Mouse (Mus musculus): ENCODE results near the gene Nccrp1.
"Not testable (repeated sequence)": the region's sequence is repeated elsewhere in the genome, so short reads cannot be mapped to it uniquely, and the experiment has no call there.

The Nccrp1 gene

DNA sequence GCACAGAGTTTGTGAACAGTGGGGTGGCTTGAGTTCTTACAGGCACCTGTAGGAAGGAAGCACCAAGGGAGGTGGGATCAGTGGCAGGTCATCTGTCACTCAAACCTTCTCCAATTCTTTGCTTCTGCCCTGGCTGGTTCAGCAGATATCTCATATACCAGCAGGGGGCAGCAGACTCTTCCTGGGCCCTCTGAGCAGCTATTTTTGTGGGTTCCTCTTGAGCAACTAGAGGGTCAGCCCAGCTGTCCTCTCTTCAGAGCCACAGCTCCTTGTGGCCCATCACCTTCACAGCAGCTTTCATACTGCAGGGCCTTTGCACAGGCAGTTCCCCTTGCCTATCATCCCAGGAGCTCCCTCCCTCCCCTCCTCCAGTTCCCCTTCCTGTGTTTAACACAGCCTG lies 21.2 kb upstream of the Nccrp1 start:
- DNase-seq = peak; percentile 72

DNA sequence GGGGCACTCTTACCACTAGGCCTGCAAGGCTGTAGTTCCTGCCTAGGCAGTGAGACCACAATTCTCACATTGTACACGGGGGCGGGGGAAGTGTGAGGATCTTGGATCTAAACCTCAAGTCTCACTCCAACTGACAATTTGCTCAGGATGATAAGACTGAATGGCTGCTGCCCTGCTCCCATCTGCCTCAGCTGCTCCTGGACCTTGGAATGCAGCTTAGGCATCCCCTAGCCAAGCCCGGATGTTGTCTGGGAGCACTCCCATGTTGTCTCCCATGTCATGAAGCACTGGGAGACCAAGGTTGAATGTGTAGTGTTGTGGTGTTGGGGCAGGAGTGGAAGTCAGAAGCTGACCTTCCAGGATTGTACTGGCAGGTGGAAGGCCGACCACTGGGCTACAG lies 20.5 kb upstream of the Nccrp1 start:
- DNase-seq = no peak

DNA sequence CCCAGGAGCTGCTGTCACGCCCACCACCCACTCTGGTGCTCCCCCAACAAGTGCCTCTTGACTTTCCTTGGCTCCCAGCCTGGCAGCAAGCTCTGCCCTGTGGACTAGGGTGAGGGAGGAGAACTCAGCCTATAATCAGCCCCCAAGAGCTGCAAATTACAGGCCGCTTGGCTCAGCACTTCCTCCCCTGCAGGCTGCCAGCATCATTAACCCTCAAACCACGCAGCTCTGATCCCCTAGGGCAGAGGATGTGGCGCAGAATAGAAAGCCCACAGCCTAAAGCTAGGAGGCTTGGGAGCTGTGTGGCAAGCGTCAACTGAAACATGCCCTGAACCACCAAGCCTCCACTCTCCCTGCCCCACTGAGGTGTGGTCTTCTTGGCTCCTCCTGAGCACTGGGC lies 18.4 kb upstream of the Nccrp1 start:
- DNase-seq = peak; percentile 61

DNA sequence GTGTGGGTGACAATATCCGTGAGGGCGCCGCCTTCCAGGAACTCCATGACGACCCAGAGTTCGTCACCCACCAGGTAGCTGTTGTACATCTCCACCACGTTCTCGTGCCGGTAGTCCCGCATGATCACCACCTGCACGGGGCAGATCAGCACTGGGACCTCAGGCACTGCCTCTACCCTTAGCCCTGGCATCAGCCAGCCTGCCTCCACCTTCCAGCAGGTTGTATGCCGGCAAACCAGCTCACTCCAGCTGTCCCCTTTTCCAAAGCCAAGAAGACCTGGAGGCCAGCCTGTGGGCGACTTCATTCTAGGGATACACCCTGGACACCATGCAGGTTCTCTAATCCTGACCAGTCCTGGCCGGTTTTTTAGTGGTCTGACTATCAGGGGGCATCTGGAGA lies 15.9 kb upstream of the Nccrp1 start:
- DNase-seq = no peak

DNA sequence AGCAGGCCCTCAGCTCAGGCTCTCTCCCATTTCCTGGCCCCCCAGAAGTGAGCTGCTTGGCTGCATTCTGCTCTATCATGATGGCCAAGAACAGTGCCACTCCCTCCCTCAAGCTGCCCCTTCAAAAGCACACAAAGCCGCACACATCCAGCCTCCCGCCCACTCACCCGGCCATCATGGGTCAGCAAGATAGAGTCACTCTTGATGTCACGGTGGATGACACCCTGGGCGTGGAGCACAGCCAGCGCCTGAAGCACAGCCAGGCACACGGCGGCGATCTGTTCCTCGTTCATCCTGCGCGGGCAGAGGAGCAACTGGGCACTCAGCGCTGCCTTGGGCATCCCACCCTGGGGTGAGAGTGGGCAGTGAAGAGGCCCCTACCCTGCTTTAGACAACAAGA lies 15.3 kb upstream of the Nccrp1 start:
- no peak for DNase-seq

DNA sequence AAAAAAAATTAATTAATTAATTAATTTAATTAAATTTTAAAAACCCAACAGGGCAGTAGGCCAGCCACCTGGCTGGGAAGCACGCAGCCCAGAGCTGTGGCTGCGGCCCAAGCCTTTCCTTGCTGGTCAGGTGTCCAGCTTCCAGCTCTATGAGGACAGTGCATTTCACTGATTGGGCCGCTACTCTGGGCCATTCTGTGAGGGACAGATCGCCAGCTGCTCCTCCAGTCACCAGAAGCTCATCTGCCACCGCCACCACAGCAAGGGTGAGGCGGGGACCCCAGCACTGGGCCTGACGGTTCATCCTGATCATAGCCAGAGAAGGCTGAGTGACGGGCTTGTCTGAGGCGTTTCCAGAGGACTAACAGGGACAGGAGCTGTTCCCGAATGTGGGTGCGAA lies 14.9 kb upstream of the Nccrp1 start:
- no peak for DNase-seq

DNA sequence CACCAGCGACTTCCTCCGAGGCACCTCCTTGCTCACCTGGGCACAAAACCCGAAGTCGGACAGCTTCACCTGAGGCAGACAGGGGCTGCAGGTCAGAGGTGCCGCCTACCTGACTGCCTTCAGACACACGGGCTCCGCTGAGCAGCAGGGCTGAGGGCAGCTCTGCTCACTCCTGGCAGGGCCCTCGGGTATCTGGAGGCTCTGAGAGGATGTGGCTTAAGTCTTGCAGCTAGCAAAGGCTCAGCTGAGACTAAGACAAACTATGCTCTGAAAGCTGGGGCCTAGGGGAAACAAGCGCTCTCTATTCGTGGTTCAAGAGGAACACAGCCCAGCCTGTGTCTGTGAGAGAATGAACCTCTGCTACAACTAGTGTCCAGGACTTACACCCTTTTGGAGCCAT lies 13.8 kb upstream of the Nccrp1 start:
- DNase-seq = peak; percentile 69

DNA sequence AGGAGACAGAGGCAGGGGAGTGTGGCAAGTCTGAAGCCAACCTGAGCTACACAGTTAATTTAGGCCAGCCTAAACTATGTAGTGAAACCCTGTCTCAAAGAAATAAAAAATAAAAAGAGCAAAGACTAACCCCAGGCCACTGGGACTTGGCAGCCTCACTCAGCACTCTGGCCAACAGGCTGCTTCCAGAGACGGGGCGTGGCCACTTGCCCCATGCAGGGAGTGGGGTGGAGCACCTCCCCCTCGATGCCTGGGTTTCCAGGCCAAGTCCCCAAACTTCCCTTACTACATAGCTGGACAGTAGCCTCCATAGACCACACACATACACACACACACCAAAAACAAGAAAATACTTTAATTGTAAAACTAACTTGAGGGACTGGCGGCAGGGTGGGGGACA lies 11.4 kb upstream of the Nccrp1 start:
- DNase-seq = no peak

DNA sequence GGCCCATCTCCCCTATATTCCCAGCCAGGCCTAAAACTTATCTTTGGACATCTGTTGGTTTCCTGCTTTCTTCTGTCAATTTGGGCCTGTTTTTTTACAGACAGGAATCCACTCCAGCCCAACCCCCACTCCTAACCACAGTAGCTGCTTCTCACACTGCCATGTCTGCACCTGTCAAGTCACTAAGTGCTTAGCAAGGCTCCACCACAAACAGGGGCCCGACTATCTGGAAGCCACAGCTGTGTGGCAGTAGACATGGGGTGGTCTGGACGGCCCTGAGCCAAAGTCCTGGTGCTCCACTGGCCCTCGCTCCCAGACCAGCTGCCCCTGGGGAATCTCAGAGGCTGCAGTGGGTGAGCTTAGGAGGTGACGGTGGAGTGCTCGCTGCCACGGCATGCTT lies 10.7 kb upstream of the Nccrp1 start:
- DNase-seq = peak; percentile 90

DNA sequence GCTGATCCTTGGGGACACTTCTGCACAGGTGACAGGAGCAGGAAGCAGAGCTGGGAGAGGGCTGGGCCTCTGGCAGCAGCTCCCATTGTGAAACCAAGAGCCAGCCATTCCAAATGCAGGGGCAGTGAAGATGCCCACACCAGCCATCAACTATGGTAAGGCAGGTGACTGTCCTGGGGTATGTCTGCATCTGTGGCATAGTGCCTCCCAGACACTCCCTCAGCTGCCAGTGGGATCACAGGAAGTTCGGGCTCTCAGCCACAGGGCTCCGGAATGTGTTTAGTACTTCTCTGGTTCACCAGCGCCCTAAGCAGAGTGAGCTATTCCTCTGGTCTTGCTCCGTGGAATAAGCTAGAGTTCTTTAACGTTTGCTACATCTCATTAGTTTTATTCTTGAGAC lies 10.0 kb upstream of the Nccrp1 start:
- DNase-seq = peak; percentile 32

DNA sequence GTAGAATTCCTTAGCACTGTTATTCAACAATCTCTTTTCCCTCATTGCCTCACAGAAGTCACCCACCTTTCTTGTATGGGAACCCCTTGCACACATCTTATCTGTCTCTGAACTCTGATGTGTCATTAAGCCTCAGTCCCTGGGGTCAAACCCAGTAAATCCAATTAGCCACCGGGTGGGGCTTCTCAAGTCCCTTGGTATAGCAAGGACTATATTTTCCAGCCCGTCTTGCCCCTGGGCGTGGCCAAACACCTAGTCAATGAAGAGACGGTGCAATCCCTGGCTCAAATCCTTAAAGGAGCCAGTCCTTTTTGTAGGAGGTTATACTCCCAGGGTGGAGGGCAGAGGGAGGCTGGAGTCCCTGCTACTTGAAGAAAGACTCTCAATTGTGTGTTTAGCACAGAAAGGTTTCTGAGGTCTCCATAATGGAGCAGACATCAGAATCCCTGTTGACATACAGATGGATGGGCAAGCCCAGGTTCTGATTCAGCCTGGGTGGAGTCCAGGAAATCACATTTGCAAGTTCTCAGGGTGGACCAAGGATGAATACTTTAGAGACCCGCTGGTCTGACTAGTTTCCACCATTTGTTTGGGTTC lies 9.0 kb upstream of the Nccrp1 start:
- no peak for DNase-seq

DNA sequence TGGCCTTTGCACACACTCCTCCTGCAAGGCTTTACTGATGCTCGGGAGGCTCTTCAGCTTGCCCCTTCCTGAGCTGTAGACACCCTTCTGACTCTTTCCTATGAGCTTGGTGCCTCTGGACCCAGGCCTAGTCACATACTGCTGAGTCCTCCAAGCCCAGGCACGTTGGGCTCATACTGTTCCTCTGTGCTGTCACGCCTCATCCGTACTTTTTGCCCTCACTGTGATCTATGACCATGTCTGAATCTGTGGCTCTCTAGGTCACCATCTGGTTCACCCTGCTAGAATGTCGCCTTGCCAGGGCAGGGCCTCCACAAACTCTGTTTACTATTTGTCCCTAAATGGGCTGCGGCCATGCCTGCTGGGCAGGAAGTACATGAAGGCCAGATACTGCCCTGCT lies 6.0 kb upstream of the Nccrp1 start:
- DNase-seq = no peak

DNA sequence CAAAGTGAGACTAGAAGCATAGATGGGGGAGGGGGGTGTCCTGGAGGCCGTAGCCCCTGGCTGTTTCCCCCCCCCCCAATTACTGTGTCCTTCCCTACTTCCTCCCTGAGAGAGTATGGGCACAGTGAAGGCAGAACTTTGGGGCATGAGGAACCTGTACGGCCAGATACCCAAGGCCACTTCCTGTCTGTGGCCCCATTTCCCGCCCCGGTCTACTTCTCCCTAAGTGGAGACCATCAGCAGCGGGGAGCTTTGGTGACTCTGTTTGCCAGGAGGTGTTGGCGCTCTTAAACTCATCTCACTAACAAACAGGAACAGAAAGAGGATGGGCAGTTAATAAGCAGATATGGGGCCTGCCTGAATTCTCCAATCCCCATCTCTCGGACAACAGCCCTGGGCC lies 574 bp upstream of the Nccrp1 start:
- DNase-seq = no peak

DNA sequence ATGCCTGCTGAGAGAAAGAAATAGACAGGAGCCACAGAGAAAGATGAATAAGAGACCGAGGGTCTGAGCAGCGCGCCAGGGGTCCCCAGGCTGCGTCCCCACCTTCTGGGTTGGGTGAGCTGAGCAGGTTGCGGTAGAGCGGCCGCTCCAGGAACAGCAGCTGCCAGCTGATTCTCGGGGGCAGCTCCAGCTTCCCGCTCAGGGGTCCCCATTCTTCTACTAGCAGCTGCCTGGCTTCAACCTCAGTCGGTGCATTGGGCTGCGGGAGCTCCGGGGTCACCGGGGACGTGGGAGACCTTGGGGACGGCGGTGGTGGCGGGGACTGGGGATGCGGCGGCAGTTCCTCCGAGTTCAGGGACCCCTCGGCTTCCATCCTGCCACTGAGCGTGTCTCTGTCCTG lies 405 bp downstream of the Nccrp1 start:
- DNase-seq = no peak

DNA sequence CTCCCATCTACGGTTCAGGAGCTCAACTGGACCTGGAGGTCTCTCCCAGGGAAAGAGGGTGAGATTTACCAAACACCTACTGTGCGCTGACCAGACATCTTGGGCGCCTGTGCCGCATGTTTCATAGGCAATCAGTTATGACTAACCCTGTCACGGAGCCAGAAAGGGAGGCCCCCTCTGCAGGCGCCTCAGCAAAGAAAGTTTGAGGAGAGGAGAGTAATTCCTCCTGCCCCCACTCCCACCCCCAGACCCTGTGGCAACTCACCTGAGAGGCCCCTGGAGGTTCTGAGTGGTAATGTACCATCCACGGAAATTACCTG lies 1.2 kb downstream of the Nccrp1 start:
- DNase-seq = no peak

DNA sequence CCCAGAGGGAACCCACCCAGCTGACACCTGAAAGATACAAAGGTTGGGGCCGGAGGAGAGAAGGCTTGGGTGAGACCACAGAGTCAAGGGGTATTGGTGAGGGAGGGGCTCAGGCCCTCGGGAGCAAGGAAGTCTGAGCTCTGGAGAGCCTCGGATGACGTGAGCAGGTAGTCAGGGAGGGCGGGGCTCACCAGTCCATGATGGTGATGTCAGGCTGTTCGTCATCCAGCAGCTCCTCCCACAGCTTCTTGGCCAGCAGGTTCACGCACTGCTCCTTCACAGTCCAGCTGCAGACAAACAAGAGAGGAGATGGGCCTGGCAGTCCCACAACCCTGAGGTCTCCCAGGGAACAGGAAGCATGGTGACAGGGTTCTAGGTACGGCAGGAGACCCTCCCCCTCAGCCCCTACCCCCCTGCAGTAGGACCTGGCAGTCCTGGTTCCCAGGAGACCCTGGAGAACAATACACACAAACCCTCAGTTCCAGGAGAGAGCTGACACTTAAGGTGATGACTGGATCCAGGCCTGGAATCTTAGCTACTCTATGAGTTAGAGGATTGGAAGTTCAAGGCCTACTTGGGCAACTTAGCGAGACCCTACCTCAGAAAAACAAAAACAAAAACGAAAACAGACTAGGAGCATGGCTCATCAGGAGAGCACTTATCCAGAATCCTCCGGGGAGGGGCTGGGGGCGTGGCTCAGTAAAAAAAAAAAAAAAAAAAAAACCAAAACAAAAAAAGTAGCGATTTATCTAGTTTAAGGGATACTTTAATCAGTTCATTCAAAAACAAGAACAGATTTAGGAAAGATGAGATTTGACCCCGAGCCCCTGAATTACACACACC lies 1.8 kb downstream of the Nccrp1 start:
- DNase-seq = no peak

DNA sequence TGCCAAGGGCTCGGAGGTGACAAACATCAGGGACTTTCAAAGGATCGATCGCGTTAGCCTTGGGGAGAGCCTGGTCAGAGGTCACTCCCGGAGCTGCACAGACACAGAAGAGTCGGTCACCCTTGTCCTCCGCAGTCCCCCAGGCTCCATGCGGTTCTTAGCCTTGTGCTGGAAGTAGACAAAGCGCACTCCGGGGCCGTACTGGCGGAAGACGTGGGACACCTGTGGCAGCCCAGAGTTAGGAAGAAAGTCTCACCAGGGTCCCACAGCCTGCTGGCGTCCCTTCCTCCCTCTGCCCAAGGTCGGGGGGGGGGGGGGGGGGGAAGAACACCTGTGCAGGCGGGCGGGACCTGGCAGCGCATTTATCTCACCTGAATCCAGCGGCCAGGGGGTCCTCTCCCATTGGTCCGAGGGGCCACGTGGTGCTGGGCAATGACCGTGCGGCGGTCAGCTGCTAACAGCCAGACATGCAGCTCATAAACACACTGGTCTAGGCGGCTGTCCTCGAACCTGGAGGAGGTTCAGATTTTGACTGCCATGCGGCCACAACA lies 2.9 kb downstream of the Nccrp1 start:
- no peak for DNase-seq

DNA sequence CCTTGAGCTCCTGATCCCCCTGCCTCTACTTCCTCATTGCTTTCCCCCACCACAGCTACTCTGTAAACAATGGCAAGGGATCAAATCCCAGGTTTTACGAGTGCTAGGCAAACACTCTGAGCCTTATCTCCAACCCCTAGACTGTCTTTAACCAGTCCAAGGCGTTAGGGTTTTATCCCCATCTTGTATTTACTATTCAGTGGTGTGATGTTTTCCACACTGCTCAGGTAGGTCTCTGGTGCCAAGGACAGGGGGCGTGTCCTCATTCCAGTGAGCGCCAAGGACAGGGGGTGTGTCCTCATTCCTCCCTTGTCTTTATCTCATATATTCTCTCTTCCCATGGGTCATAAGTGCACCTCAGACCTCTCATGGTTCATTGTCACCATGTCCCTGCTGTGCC lies 6.5 kb downstream of the Nccrp1 start, which contains the start of gene Sycn:
Gene Sycn (plus strand): TSS at position 360 of the 400 bp plus-strand sequence.
- no peak for DNase-seq

DNA sequence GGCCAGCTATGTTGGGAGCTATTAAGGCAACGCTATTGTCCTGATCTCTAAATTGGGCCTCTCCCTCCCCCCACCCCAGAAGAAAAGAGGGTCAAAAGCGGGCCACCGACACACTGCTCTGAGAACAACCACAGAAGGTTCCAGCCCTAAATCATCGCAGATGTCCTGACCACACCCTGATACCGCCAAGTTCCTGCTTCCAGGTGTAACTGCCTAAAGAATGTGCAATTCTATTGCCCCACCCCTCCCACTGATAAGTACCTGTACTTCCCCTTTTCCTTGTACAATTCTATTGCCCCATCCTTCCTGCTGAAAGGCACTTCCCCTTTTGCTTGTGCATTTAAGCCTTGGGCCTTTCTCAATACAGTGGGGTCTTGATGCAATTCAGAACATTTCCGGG lies 8.2 kb downstream of the Nccrp1 start:
- not testable (repeated sequence) for DNase-seq

DNA sequence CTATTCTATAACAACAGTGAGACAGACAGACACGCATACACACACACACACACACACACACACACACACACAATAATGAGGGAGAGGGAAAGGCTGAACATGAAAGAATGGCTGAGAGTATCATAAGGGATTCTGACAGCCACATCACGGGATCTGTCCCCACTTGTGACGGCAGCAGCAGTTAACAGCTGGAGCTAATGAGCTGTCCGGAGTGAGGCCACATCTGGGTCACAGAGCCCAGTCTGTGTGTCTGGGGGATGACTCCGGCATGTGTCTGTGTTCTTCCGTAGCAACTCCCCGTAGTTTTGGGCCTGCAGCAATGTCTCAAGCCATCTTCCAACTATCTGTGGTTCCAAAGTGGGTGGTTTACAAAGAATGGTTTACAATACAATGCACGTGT lies 15.0 kb downstream of the Nccrp1 start:
- DNase-seq = no peak

DNA sequence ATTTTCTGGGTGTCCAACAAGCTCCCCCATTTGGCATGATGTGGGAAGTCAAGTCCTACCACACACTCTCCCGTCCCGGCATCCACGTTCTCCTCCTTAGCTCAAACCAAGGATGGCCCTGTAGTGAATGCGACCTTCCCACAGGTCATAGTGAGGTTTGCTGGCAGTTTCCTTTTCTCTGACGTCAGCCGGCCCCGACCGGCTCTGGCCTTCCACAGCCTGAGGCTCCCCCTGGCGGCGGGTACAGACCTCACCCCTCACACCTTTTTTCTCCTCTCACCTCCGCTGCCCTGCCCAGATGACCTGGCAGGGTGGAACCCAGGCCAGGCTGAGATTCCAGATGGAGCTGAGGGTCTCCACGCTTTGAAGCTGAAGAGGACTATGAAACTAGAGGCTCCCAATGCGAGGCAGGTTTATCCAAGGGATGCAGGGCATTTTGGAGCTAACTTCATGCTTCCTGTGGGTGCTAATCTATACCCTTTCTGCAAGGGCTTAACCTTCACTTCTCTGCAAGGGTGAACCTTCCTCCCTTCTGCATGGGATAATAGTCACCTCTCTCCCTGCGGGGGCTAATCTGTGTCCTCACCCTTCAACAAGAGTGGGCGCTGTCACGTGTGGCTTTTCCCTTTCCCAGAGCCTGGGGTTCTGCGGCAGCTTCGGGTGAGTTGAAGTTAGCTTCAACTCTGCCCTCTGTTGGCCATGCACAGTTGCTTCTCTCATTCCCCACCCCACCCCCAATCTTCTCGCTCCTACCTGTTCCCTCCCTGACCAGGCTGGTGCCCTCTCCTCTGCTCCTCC lies 18.9 kb downstream of the Nccrp1 start:
- peak; percentile 91 for DNase-seq

DNA sequence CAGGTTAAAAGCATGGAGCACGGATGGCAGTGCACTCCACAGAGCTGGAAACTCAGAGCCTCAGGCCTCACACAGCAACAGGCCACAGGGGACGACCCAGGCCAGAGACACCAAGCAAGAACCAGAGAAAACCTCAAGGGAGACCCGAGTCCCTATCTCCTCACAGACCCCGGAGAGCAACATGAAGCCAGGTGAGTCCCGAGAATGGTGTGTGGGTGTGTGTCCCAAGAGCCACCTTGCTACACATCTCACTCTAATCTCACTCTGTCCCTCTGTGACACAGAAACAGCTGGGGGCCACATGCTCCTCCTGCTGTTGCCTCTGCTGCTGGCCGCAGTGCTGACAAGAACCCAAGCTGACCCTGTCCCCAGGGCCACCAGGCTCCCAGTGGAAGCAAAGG lies 24.5 kb downstream of the Nccrp1 start, which contains the start of gene Ifnl3:
Gene Ifnl3 (plus strand): TSS at position 301 of the 400 bp plus-strand sequence.
- DNase-seq = not testable (repeated sequence)

DNA sequence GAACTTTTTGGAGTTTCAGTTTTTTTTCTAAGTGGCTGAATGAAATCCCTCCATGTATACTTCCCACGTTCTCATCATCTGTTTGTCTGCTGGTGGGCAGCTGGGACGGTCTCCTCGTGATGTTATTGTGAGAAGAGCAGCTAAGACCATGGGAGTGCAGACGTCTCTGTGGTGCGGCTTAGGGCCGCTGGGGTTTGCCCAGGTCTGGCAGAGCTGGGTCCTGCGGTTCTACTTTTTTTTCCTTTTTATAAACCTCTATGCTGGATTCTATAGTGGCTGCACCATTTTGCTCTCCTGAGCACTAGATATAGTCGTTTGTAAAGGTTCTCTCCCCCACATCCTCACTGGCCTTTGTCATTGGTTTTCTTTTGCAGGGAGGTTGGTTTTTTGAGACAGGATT lies 35.6 kb downstream of the Nccrp1 start:
- no peak for DNase-seq

Measured in thymus, postnatal 25 days (tissue).